Mouse (Mus musculus) left cerebral cortex, adult 8-10 months (tissue): ENCODE data around the gene Tas2r124. TPM values are rescaled to one million over a fixed set of nuclear protein-coding genes. Genes with fewer than 3 reads are reported as not detected.
A peak's percentile ranks its signal among the peaks of the same experiment; 100 is the strongest.

Source experiments
- DNase-seq, 2 experiments: peaks; one replicate each; pipeline ENCODE4 v3.0.0; 2022; ENCODE audit warnings: low spot score in 2 of 2
- total RNA-seq, 4 experiments: library from RNA; stranded (reverse); gene quantifications; 2 replicates each; pipeline ENCODE4 v1.2.4; 2022

The Tas2r124 gene
- not detected for total RNA-seq

GRCm38 (mm10) chr6:132754430-132754829, at the start of gene Tas2r124:
Tas2r124 (plus strand) TSS chr6:132754730.
- no peak for DNase-seq

- no peak for DNase-seq
Observed at GRCm38 (mm10) chr6:132711828-132712227, 42.7 kb upstream of the Tas2r124 start, which contains the start of gene Tas2r122. Tas2r122 (minus strand) TSS chr6:132711928.

GRCm38 (mm10) chr6:132737935-132738334, 16.6 kb upstream of the Tas2r124 start, which contains the start of gene Tas2r115:
Tas2r115 (minus strand) TSS chr6:132738035.
- no peak for DNase-seq

GRCm38 (mm10) chr6:132750206-132750605, 4.3 kb upstream of the Tas2r124 start:
- peak in 1 of 2 experiments; percentile 7 for DNase-seq

- no peak for DNase-seq
Observed at GRCm38 (mm10) chr6:132761831-132762230, 7.3 kb downstream of the Tas2r124 start, which contains the start of gene Tas2r102. Tas2r102 (plus strand) TSS chr6:132762131.

GRCm38 (mm10) chr6:132778062-132778461, 23.5 kb downstream of the Tas2r124 start, which contains the start of gene Tas2r136:
Tas2r136 (minus strand) TSS chr6:132778162.
- DNase-seq: no peak

GRCm38 (mm10) chr6:132795393-132795792, 40.9 kb downstream of the Tas2r124 start:
- DNase-seq: no peak

GRCm38 (mm10) chr6:132802518-132802917, 48.0 kb downstream of the Tas2r124 start, which contains the start of gene Tas2r117:
Tas2r117 (plus strand) TSS chr6:132802818.
- no peak for DNase-seq

Other genes with a start within 250 kb of the Tas2r124 start
- gene Prh1, start 184.9 kb upstream of the Tas2r124 start, total RNA-seq: not detected
- not detected for gene Prp2, start 158.8 kb upstream of the Tas2r124 start, total RNA-seq
- not detected for gene A630073D07Rik, start 103.2 kb upstream of the Tas2r124 start, total RNA-seq
- not detected for gene Tas2r120, start 97.8 kb upstream of the Tas2r124 start, total RNA-seq
- gene Tas2r121, start 53.7 kb upstream of the Tas2r124 start, total RNA-seq: not detected
- not detected for gene Tas2r122, start 42.8 kb upstream of the Tas2r124 start, total RNA-seq
- not detected for gene Tas2r115, start 16.7 kb upstream of the Tas2r124 start, total RNA-seq
- gene Tas2r102, start 7.4 kb downstream of the Tas2r124 start, total RNA-seq: not detected
- not detected for gene Tas2r136, start 23.4 kb downstream of the Tas2r124 start, total RNA-seq
- not detected for gene Tas2r117, start 48.1 kb downstream of the Tas2r124 start, total RNA-seq
- gene Tas2r123, start 92.4 kb downstream of the Tas2r124 start, total RNA-seq: not detected
- not detected for gene Tas2r116, start 100.7 kb downstream of the Tas2r124 start, total RNA-seq
- not detected for gene Tas2r110, start 113.3 kb downstream of the Tas2r124 start, total RNA-seq
- not detected for gene Tas2r113, start 138.3 kb downstream of the Tas2r124 start, total RNA-seq
- gene Tas2r125, start 154.9 kb downstream of the Tas2r124 start, total RNA-seq: not detected
- gene Tas2r129, start 196.4 kb downstream of the Tas2r124 start, total RNA-seq: not detected
- not detected for gene Tas2r131, start 203.2 kb downstream of the Tas2r124 start, total RNA-seq
- gene Tas2r109, start 226.2 kb downstream of the Tas2r124 start, total RNA-seq: not detected